Mouse (Mus musculus) forebrain, postnatal 0 days (tissue): ENCODE results near the gene Hmgb1. TPM values are rescaled to one million over a fixed set of nuclear protein-coding genes. Genes with fewer than 3 reads are reported as not detected.

Experiments used
- ATAC-seq: fragments of 200-750 bp; cut with Nextera tagmentation; 2 replicates; pipeline ENCODE4 v1.8.0; 2017; ENCODE audit warnings: mild to moderate bottlenecking, moderate library complexity
- DNase-seq: peaks from one replicate; pipeline ENCODE4 v3.0.0-alpha.2; 2015
- H3K27ac ChIP-seq: fragments of 300-500 bp; sonication (generic); 2 replicates; pipeline ENCODE4 v1.5.1; 2014; ENCODE audit warnings: low read depth, mild to moderate bottlenecking, antibody characterized with exemption, low read length, moderate library complexity, mixed read lengths
- H3K27me3 ChIP-seq: fragments of 300-500 bp; sonication (generic); 2 replicates; pipeline ENCODE4 v1.6.1; 2014; ENCODE audit warnings: mild to moderate bottlenecking, low read length, mixed read lengths; ENCODE audit not compliant: insufficient read depth
- H3K36me3 ChIP-seq: fragments of 300-500 bp; sonication (generic); 2 replicates; pipeline ENCODE4 v1.6.1; 2014; ENCODE audit warnings: mild to moderate bottlenecking, moderate library complexity; ENCODE audit not compliant: insufficient read depth
- H3K4me1 ChIP-seq: fragments of 300-500 bp; sonication (generic); 2 replicates; pipeline ENCODE4 v1.6.1; 2014; ENCODE audit warnings: antibody characterized with exemption; ENCODE audit not compliant: insufficient read depth
- H3K4me2 ChIP-seq: fragments of 300-500 bp; sonication (generic); 2 replicates; pipeline ENCODE4 v1.6.1; 2014; ENCODE audit warnings: low read depth, mild to moderate bottlenecking, moderate library complexity
- H3K4me3 ChIP-seq: fragments of 300-500 bp; sonication (generic); 2 replicates; pipeline ENCODE4 v1.5.1; 2014; ENCODE audit warnings: low read depth, low read length, mixed read lengths
- H3K9ac ChIP-seq: fragments of 300-500 bp; sonication (generic); 2 replicates; pipeline ENCODE4 v1.6.1; 2014; ENCODE audit warnings: mild to moderate bottlenecking
- H3K9me3 ChIP-seq: fragments of 300-500 bp; sonication (generic); 2 replicates; pipeline ENCODE4 v1.6.1; 2016; ENCODE audit warnings: low read length
- CTCF ChIP-seq: sonication (generic); IDR thresholded peaks from 2 replicates; pipeline ENCODE4 v1.5.1; 2016; ENCODE audit warnings: antibody characterized with exemption, control low read depth, low read depth
- WGBS: fragments of 180-500 bp; shearing (Covaris S2); extraction: QIAGEN DNeasy Blood & Tissue Kit; methylation state at CpG from one replicate; pipeline ENCODE4 v1.1.7; 2014; 5-methylcytosine and 5-hydroxymethylcytosine counted together
- polyA plus RNA-seq: library from polyadenylated mRNA; unstranded; fragments of >200 nt; fragmentation: Nextera tagmentation; extraction: Ambion mirVana; gene quantifications from 2 replicates; pipeline ENCODE4 v1.2.1, GENCODE M21; 2015
- total RNA-seq: library from RNA; depleted of rRNA; stranded (reverse); fragments of >200 nt; gene quantifications from 2 replicates; pipeline ENCODE4 v1.2.3, GENCODE M21; 2014

Gene Hmgb1
- total and polyA plus RNA-seq, 2 experiments from 2014 or later: 446 to 892 TPM

GRCm38 (mm10) chr5:149175736-149176135 lies 8.6 kb downstream of the Hmgb1 start:
- H3K27ac ChIP-seq: no peak overlapping the region
- H3K4me3 ChIP-seq: no peak overlapping the region
- ATAC-seq (no peak), DNase-seq (no peak)
- H3K4me1 ChIP-seq: no peaks in the 10 kb centered on the region
- H3K36me3 ChIP-seq: no peaks in the 10 kb centered on the region
- H3K9me3 ChIP-seq: no peaks in the 10 kb centered on the region
- H3K4me2 ChIP-seq: no peak overlapping the region
- no peak for TF ChIP-seq CTCF
- WGBS: 78% methylated on average over 6 of the region's 6 CpGs
- no peaks in the 10 kb centered on the region for H3K27me3 ChIP-seq
- no peak overlapping the region for H3K9ac ChIP-seq

GRCm38 (mm10) chr5:149174527-149174926 lies 9.8 kb downstream of the Hmgb1 start:
- Histone ChIP-seq H3K9ac (no peak overlapping the region), H3K27me3 (no peaks in the 10 kb centered on the region), H3K4me3 (no peak overlapping the region), H3K4me2 (no peak overlapping the region), H3K36me3 (no peaks in the 10 kb centered on the region), H3K27ac (no peak overlapping the region), H3K9me3 (no peaks in the 10 kb centered on the region), H3K4me1 (no peaks in the 10 kb centered on the region)
- WGBS: 91% methylated on average over 7 of the region's 7 CpGs
- no peak for TF ChIP-seq CTCF
- ATAC-seq (no peak), DNase-seq (no peak)

DNA sequence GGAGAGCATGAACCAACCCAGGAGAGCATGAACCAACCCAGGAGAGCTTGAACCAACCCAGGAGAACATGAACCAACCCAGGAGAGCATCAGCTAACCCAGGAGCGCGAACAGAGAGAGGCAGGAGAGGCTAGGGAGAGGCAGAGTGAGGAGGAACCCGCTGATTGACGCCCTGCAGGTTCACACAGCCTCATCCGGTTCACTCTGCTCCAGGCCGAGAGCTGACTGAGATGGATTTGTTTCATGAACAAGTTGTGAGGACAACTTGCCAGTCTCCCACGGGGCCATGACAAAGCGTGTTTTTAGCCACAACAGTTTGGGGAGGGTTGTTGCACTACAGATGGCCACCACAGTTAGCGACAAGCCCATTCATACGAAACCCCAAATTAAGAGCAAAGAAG lies 12.0 kb downstream of the Hmgb1 start:
- ATAC-seq: no peak
- Histone ChIP-seq H3K4me1 (no peaks in the 10 kb centered on the region), H3K4me2 (no peak overlapping the region), H3K36me3 (no peaks in the 10 kb centered on the region), H3K27me3 (no peaks in the 10 kb centered on the region), H3K27ac (no peak overlapping the region), H3K4me3 (no peak overlapping the region), H3K9ac (no peak overlapping the region), H3K9me3 (no peaks in the 10 kb centered on the region)
- TF ChIP-seq CTCF: no peak
- DNase-seq: no peak
- WGBS: 73% methylated on average over 10 of the region's 10 CpGs

DNA sequence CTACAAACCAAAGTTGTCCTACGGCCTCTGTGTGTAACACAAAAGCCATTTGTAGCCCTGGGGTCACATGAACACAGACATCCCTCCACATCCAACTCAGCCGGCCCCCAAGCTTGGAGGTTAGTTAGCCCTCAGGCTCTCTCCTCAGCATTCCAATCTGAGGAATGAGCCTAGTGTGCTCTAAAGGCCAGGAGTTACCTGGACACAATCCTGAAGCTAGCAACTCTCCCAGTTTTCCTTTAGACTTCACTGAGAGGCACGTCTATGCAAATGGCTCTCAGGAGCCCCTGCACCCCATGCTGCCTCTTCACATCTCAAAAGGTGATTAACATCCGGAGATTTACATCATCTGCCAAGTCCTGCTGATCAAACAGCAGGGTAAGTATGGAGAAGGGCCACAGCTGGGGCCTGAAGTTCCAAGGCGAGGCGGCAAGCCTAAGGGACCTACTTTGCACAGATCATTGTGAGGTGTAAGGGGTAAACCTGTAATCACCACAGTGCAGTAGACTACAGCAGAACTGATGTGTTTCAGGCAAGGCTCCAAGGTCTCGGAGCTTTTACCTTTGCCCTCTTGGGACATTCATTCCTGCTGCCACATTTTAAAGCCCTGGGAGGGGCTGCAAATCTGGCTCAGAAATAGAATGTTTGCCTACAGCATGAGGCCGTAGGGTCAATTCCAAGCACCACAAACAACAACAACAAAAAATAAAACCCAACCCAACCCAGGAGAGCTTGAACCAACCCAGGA lies 13.3 kb downstream of the Hmgb1 start:
- Histone ChIP-seq H3K4me2 (no peak overlapping the region), H3K27ac (no peak overlapping the region), H3K36me3 (no peaks in the 10 kb centered on the region), H3K4me1 (no peaks in the 10 kb centered on the region), H3K27me3 (no peaks in the 10 kb centered on the region), H3K9me3 (no peaks in the 10 kb centered on the region), H3K4me3 (no peak overlapping the region), H3K9ac (no peak overlapping the region)
- ATAC-seq (no peak), DNase-seq (no peak)
- no peak for TF ChIP-seq CTCF
- 50% methylated on average over 8 of the region's 8 CpGs for WGBS

DNA sequence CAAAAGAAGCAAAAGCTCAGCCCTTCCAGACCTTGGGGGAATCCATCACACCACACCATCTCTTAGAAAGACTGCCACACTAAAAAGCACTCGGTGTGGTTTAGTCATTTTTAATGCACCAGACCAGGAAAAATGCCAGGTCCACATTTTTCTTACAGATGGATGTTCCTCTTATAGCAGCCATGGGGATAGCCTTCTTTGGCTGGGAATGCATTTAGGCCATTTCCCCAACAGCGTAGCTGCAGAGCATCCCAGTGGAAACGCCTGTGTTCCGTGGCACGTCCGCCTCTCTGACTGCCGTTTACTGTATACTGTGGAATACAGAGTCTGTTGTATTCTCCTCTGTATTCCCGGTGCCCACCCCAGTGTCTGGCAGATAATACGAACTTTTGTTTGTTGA lies 15.5 kb downstream of the Hmgb1 start:
- no peak for TF ChIP-seq CTCF
- ATAC-seq: no peak
- Histone ChIP-seq H3K36me3 (no peaks in the 10 kb centered on the region), H3K4me3 (no peak overlapping the region), H3K27me3 (no peaks in the 10 kb centered on the region), H3K9ac (no peak overlapping the region), H3K4me1 (no peaks in the 10 kb centered on the region), H3K9me3 (no peaks in the 10 kb centered on the region), H3K27ac (no peak overlapping the region), H3K4me2 (no peak overlapping the region)
- WGBS: 65% methylated on average over 9 of the region's 9 CpGs
- DNase-seq: peak; percentile 31

- WGBS: 87% methylated on average over 2 of the region's 2 CpGs
- no peak overlapping the region for H3K4me2 ChIP-seq
- H3K9me3 ChIP-seq: no peaks in the 10 kb centered on the region
- no peaks in the 10 kb centered on the region for H3K36me3 ChIP-seq
- H3K9ac ChIP-seq: no peak overlapping the region
- ATAC-seq (no peak), DNase-seq (no peak)
- TF ChIP-seq CTCF: no peak
- no peaks in the 10 kb centered on the region for H3K27me3 ChIP-seq
- H3K4me3 ChIP-seq: no peak overlapping the region
- no peak overlapping the region for H3K27ac ChIP-seq
- no peaks in the 10 kb centered on the region for H3K4me1 ChIP-seq
Observed at GRCm38 (mm10) chr5:149168051-149168450, 16.2 kb downstream of the Hmgb1 start.

DNA sequence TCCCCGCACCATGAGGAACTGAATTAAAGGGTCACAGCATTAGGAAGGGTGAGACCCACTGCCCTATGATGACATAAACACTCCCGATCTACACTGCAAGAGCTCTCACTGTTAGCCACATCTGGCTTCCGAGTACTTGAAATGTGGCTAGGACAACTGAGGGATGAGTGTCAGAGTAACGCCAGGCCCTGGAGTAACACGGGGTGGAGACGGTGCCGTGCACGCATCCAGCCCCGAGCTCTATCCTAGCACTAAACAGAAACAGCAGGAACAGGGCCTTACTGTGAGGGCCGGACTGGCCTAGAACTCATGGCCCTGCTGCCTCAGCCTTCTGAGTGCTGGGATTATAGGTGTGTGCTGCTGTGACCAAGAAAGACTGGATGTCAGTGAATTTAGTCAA lies 18.3 kb downstream of the Hmgb1 start:
- 95% methylated on average over 10 of the region's 10 CpGs for WGBS

More for the DNA sequence above, 18.3 kb downstream of the Hmgb1 start:
- no peak overlapping the region for H3K27ac ChIP-seq
- H3K27me3 ChIP-seq: no peaks in the 10 kb centered on the region
- no peak overlapping the region for H3K9ac ChIP-seq
- H3K4me3 ChIP-seq: no peak overlapping the region
- no peaks in the 10 kb centered on the region for H3K4me1 ChIP-seq
- no peaks in the 10 kb centered on the region for H3K9me3 ChIP-seq
- no peak overlapping the region for H3K4me2 ChIP-seq
- ATAC-seq (no peak), DNase-seq (no peak)
- TF ChIP-seq CTCF: no peak
- H3K36me3 ChIP-seq: no peaks in the 10 kb centered on the region
